Mouse (Mus musculus) embryonic fibroblast, embryonic 13.5 days (primary cell): ENCODE measurements around the gene Csf2ra.
"Not testable (repeated sequence)": the region's sequence is repeated elsewhere in the genome, so short reads cannot be mapped to it uniquely, and the experiment has no call there.

Experiments used
- CTCF ChIP-seq: IDR thresholded peaks from 2 replicates; pipeline ENCODE4 v1.5.1; 2011; ENCODE audit warnings: mild to moderate bottlenecking, control low read depth, low read length, moderate library complexity, borderline replicate concordance; ENCODE audit not compliant: insufficient read depth
- POLR2A ChIP-seq: IDR thresholded peaks from 2 replicates; pipeline ENCODE4 v1.6.1; 2011; ENCODE audit warnings: low read depth, mild to moderate bottlenecking, control low read depth, low read length, moderate library complexity

DNA sequence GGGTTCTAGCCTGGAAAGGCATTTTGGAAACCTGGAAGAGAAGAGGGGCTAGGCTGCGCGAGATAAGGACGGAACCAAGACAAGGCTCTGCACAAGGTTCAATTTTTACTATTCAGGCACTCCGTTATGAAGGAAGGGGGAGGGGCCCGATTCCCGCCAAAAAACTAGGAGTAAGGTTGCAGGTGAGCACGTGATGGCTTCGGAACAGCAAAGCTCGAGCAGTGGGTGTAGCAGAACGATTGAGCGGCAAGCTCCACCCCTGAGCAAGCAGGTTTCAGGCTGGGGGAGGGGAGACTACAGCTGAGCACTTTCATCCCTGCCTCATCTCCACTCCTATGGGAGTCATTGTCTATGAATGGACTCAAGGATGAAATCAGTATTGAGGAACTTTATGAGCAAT, 40.9 kb upstream of the Csf2ra start:
- TF ChIP-seq CTCF, POLR2A: not testable (repeated sequence)
